Mouse (Mus musculus): ENCODE data around the gene Ablim1. TPM values are rescaled to one million over a fixed set of nuclear protein-coding genes. Genes with fewer than 3 reads are reported as not detected.
A peak's percentile ranks its signal among the peaks of the same experiment; 100 is the strongest.

Ablim1 gene
- polyA plus RNA-seq, 1 experiment from 2014 or later, result 40.5 TPM

DNA sequence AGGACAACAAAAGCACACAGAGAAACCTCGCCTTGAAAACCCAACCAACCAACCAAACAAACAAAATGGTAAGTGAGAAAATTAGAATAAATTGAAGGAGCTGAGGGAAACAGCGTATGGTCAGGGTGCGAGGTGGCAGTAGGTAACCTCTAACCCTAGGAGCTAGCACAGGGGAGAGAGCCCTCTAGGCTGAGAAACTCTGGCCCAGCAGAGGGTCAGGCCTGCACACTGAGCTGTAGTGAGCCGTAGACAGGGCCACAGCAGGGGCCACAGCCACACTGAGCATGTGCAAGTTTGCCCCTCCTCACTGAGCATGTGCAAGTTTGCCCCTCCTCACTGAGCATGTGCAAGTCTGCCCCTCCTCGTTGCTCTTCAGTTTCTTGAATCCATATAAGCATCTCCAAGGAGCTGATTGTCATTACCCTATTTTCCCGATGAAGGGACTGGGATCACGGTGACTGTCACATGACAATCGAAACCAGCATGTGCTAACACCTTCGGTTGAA is 247.6 kb downstream of the Ablim1 start:
- Histone ChIP-seq H3K27ac (no peak overlapping the region), H3K27me3 (ENCODE audit: insufficient read depth, low read length) (no peaks in the 10 kb centered on the region), H3K9me3 (replicated peaks; ENCODE audit: low read length) (no peaks in the 10 kb centered on the region), H3K4me3 (replicated peaks; ENCODE audit: low read depth, low read length) (no peak overlapping the region), H3K9ac (ENCODE audit: low read depth, low read length) (no peak overlapping the region), H3K4me1 (replicated peaks; ENCODE audit: insufficient read depth, low read length) (no peaks in the 10 kb centered on the region), H3K36me3 (ENCODE audit: insufficient read depth, low read length) (0 out of 2 replicates have a peak, but pooled peaks cover 21% of the 10 kb centered on the region), H3K4me2 (ENCODE audit: low read length) (no peak overlapping the region)
- no peak for TF ChIP-seq CTCF (IDR thresholded peaks at IDR 0.05; ENCODE audit: low read depth)
- no peak for DNase-seq (ENCODE audit: low spot score)
- 83% methylated on average over 9 of the region's 9 CpGs for WGBS
- no peak for ATAC-seq (replicated peaks; ENCODE audit: low FRiP score, low read depth)

DNA sequence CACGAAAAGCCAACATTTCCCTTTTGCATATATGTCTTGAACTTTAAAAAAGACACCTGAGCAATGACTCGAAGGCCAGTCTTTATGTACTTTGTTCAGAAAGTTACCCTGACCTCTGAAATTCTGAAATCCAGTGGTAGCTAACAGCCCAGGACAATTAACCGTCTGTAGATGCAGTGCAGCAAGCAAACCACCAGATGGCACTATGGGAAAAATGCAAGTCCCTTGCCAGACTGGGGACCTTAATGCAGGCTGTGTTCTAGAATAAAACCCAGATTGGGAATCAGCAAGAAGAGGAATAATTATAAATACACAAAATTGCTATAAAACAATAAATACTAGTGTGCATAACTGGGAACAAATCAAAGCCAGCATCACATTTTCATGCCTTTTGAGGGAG is 248.4 kb downstream of the Ablim1 start:
- H3K27me3 ChIP-seq (ENCODE audit: insufficient read depth, low read length), result no peaks in the 10 kb centered on the region
- H3K27ac ChIP-seq, result no peak overlapping the region
- no peak for ATAC-seq (replicated peaks; ENCODE audit: low FRiP score, low read depth)
- H3K9me3 ChIP-seq (replicated peaks; ENCODE audit: low read length), result no peaks in the 10 kb centered on the region
- no peak overlapping the region for H3K4me3 ChIP-seq (replicated peaks; ENCODE audit: low read depth, low read length)
- H3K4me1 ChIP-seq (replicated peaks; ENCODE audit: insufficient read depth, low read length), result no peaks in the 10 kb centered on the region
- H3K9ac ChIP-seq (ENCODE audit: low read depth, low read length), result no peak overlapping the region
- peak; percentile 92 for TF ChIP-seq CTCF (IDR thresholded peaks at IDR 0.05; ENCODE audit: low read depth)
- peak; percentile 79 for DNase-seq (ENCODE audit: low spot score)
- no peak overlapping the region for H3K4me2 ChIP-seq (ENCODE audit: low read length)
- WGBS, result 33% methylated on average over 3 of the region's 3 CpGs
- 0 out of 2 replicates have a peak, but pooled peaks cover 21% of the 10 kb centered on the region for H3K36me3 ChIP-seq (ENCODE audit: insufficient read depth, low read length)

DNA sequence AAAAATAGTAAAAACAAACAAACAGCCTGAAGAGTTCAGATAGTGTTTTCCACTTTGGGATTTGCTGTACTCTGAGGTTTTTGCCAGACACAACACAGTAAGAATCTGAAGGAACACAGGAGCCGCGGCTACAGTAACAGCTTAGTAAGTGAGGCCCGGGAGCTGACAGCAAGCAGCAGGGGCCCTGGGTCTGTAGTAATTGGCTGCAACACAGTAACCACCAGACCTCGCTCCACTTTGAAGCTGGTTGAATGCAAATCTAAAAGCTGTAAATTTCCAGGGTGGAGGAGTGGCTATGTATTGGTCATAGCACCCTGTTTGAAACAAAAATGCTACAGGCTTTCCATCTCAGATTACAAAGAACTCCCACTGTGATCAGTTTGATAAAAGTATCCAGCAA is 252.0 kb downstream of the Ablim1 start:
- TF ChIP-seq CTCF (IDR thresholded peaks at IDR 0.05; ENCODE audit: low read depth), result no peak
- 54% methylated on average over 4 of the region's 4 CpGs for WGBS
- DNase-seq (ENCODE audit: low spot score) (peak; percentile 51), ATAC-seq (replicated peaks; ENCODE audit: low FRiP score, low read depth) (no peak)
- Histone ChIP-seq H3K27ac (no peak overlapping the region), H3K9me3 (replicated peaks; ENCODE audit: low read length) (no peaks in the 10 kb centered on the region), H3K9ac (ENCODE audit: low read depth, low read length) (no peak overlapping the region), H3K36me3 (ENCODE audit: insufficient read depth, low read length) (peaks cover 17% of the 10 kb centered on the region), H3K4me2 (ENCODE audit: low read length) (no peak overlapping the region), H3K27me3 (ENCODE audit: insufficient read depth, low read length) (no peaks in the 10 kb centered on the region), H3K4me3 (replicated peaks; ENCODE audit: low read depth, low read length) (no peak overlapping the region), H3K4me1 (replicated peaks; ENCODE audit: insufficient read depth, low read length) (no peaks in the 10 kb centered on the region)

DNA sequence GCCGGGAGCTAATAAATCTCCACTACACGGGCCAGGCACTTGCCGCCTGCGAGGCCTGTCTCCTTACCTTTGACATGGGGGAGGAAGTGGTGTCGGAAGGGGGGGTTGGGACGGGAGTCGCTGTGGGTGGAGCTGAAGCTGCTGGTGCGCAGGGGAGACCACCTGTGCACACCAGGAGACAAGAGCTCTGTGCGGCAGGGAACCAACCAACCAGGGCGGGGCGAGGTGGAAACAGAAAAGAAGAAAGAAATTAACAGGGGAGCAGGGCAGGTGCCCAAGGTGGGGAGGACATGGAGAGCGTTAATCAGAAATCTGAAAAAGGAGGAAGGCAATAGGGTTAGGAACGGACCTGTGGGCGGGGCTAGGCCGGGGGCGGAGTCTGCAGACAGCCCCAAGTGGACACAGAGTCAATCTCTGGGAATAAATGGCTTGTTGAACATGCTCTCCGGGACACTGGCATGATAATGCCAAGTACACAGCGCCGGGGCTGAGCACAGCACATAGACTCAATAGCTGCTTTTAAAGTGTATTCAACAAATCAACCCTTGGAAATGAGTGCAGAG is 255.6 kb downstream of the Ablim1 start:
- peak overlapping the region; percentile 35; the same call in 1 of the 2 replicates for H3K4me2 ChIP-seq (ENCODE audit: low read length)
- peaks cover 14% of the 10 kb centered on the region for H3K36me3 ChIP-seq (ENCODE audit: insufficient read depth, low read length)
- H3K4me3 ChIP-seq (replicated peaks; ENCODE audit: low read depth, low read length), result 0 out of 2 replicates have a peak overlapping the region, but pooled peaks have one; percentile 4
- 25% methylated on average over 19 of the region's 19 CpGs for WGBS
- ATAC-seq (replicated peaks; ENCODE audit: low FRiP score, low read depth), result no peak
- TF ChIP-seq CTCF (IDR thresholded peaks at IDR 0.05; ENCODE audit: low read depth), result no peak
- DNase-seq (ENCODE audit: low spot score), result no peak
- H3K4me1 ChIP-seq (replicated peaks; ENCODE audit: insufficient read depth, low read length), result no peaks in the 10 kb centered on the region
- H3K9me3 ChIP-seq (replicated peaks; ENCODE audit: low read length), result no peaks in the 10 kb centered on the region
- no peak overlapping the region for H3K27ac ChIP-seq
- no peak overlapping the region for H3K9ac ChIP-seq (ENCODE audit: low read depth, low read length)
- H3K27me3 ChIP-seq (ENCODE audit: insufficient read depth, low read length), result no peaks in the 10 kb centered on the region

DNA sequence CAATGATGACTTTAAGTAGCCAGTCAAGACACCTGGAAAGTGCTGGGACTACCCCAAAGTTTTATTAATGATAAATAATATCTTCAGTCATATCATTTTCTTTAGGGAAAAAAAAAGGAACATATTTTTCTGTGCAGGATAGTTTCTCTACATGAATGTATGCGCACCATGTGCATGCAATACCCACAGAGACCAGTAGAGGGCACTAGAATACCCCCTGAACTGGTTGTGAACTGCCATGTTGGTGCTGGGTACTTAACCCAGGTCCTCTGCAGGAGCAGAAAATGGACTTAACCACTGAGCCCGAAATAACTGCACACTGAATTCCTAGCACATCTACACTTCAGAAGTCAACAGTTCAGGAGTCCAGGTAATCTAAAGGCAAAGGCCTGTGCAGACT is 257.2 kb downstream of the Ablim1 start:
- DNase-seq (ENCODE audit: low spot score), result no peak

DNA sequence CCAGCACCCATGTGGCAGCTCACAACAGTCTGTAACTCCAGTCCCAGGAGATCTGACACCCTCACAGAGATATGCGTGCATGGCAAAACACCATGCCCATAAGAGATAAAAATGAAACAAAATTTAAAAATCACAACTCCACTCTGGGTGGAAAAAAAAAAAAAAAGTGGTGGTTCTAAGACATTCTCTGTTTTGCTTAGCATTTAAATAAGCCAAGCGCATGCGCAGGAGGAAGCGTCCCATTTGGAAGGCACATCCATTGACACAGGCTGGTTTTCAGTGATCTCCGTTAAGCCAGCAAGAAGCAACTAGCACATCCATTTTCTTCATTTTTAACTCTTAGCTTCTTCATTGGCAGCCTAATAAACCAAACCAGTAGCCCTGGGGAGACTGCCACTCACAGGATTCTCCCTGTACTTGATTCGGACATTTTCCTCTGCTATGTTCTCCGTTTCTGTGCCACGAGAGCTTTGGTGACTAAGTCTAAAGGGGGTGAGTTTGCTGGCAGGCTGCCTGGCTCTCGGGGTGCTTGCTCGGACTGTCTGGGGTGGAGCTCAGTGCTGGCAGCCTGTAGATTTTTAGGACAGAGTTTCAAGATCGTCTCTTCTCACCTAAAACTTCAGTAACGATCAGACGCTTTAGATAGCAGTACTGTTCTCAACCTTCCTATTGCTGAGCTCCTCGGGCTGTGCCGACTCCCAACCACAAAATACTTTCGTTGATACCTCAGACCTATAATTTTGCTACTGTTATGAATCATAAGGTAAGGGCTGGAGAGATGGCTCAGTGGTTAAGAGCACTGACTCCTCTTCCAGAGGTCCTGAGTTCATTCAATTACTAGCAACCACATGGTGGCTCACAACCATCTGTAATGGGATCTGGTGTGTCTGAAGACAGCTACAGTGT is 259.3 kb downstream of the Ablim1 start:
- no peak for DNase-seq (ENCODE audit: low spot score)
- H3K27ac ChIP-seq, result no peak overlapping the region
- ATAC-seq (replicated peaks; ENCODE audit: low FRiP score, low read depth), result no peak
- H3K9me3 ChIP-seq (replicated peaks; ENCODE audit: low read length), result no peaks in the 10 kb centered on the region
- H3K9ac ChIP-seq (ENCODE audit: low read depth, low read length), result no peak overlapping the region
- H3K4me3 ChIP-seq (replicated peaks; ENCODE audit: low read depth, low read length), result no peak overlapping the region
- 90% methylated on average over 16 of the region's 16 CpGs for WGBS
- TF ChIP-seq CTCF (IDR thresholded peaks at IDR 0.05; ENCODE audit: low read depth), result no peak
- H3K4me2 ChIP-seq (ENCODE audit: low read length), result no peak overlapping the region
- H3K4me1 ChIP-seq (replicated peaks; ENCODE audit: insufficient read depth, low read length), result no peaks in the 10 kb centered on the region
- peaks cover 9% of the 10 kb centered on the region for H3K36me3 ChIP-seq (ENCODE audit: insufficient read depth, low read length)
- H3K27me3 ChIP-seq (ENCODE audit: insufficient read depth, low read length), result no peaks in the 10 kb centered on the region

More for the DNA sequence above, 257.2 kb downstream of the Ablim1 start:
- WGBS, result 100% methylated on average over 2 of the region's 2 CpGs
- H3K4me2 ChIP-seq (ENCODE audit: low read length), result no peak overlapping the region
- H3K4me3 ChIP-seq (replicated peaks; ENCODE audit: low read depth, low read length), result no peak overlapping the region
- H3K9ac ChIP-seq (ENCODE audit: low read depth, low read length), result no peak overlapping the region
- ATAC-seq (replicated peaks; ENCODE audit: low FRiP score, low read depth), result no peak
- H3K27ac ChIP-seq, result no peak overlapping the region
- no peaks in the 10 kb centered on the region for H3K27me3 ChIP-seq (ENCODE audit: insufficient read depth, low read length)
- peak; percentile 44; the same call in 1 of the 2 replicates for TF ChIP-seq CTCF (IDR thresholded peaks at IDR 0.05; ENCODE audit: low read depth)
- no peaks in the 10 kb centered on the region for H3K9me3 ChIP-seq (replicated peaks; ENCODE audit: low read length)
- no peaks in the 10 kb centered on the region for H3K4me1 ChIP-seq (replicated peaks; ENCODE audit: insufficient read depth, low read length)
- peaks cover 11% of the 10 kb centered on the region for H3K36me3 ChIP-seq (ENCODE audit: insufficient read depth, low read length)
